Mouse (Mus musculus): Measurements from ENCODE around the gene Maco1. TPM values are rescaled to one million over a fixed set of nuclear protein-coding genes. Genes with fewer than 3 reads are reported as not detected.

The Maco1 gene
- polyA plus RNA-seq, 1 experiment = not detected

DNA sequence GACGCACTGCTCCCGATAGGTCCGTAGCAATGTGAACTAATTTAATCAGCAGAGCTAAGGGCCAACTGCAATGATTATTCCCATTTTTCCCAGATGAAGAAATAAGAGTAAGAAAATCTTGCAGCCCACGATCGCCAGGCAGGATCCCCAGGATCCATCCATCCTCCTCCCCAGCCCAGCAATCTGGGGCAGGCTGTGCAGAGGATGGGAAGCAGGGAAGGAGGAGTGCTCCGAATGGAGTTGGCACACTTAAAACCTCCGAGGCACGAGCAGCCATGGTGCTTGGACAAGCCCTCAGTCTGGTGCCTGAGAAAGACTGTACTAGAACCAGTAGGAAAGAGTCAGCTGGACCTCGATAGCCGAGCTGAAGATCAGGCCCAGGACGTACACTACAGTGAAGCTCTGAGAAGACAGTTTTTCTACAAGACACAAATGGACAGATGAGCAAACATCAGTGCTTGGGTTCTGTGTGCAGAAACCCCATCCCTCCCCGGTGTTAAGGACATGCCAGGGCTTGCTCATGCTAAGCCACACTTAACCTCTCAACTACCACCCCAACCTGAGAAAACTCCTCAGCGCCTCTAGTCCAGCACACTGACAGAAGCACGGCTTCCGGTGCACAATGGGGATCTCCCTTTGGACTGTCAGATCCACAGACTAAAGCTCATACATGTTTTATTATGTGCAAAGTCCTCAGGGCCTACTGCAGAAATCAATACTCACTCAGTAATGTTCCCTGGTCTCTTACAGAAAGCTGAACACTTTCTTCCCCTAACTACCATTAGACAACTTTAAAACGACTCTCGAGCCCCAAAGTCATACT lies 39.5 kb downstream of the Maco1 start:
- 46% methylated on average over 17 of the region's 17 CpGs for WGBS
- Histone ChIP-seq H3K27ac (ENCODE audit: insufficient read depth, low read depth, low read length) (peak overlapping the region; percentile 79), H3K4me3 (ENCODE audit: insufficient read depth, low read depth, low read length) (no peak overlapping the region), H3K4me1 (ENCODE audit: control insufficient read depth, insufficient read depth, low read length) (peaks cover 24% of the 10 kb centered on the region)
- TF ChIP-seq CTCF (IDR thresholded peaks at IDR 0.05; ENCODE audit: insufficient read depth, low read depth, low read length) (no peak), POLR2A (IDR thresholded peaks at IDR 0.05; ENCODE audit: insufficient read depth, low read depth, low read length) (no peak)

DNA sequence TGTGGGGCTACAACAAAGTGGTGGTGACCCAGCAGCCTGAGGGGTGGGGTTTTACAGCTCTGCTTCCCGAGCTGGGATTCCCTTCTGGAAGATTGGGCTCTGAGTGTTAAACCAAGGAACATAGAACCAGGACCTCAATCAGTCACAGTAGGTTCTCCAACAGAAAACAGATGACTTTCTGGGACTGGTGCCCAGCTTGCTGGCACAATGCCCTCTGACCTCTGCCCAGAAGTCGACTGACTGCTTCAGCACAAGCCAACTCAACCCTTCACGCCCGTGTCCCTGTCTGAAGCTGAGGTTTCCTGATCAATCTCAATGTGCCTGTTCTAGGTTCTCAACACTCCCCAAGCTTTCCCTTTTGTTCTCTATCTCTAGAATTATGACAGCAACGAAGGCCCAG lies 48.4 kb downstream of the Maco1 start:
- WGBS = 34% methylated on average over 5 of the region's 5 CpGs
- Histone ChIP-seq H3K27ac (ENCODE audit: insufficient read depth, low read depth, low read length) (peak overlapping the region; percentile 20), H3K4me3 (ENCODE audit: insufficient read depth, low read depth, low read length) (no peak overlapping the region), H3K4me1 (ENCODE audit: control insufficient read depth, insufficient read depth, low read length) (peaks cover 34% of the 10 kb centered on the region)
- TF ChIP-seq CTCF (IDR thresholded peaks at IDR 0.05; ENCODE audit: insufficient read depth, low read depth, low read length) = no peak
- TF ChIP-seq POLR2A (IDR thresholded peaks at IDR 0.05; ENCODE audit: insufficient read depth, low read depth, low read length) = no peak

DNA sequence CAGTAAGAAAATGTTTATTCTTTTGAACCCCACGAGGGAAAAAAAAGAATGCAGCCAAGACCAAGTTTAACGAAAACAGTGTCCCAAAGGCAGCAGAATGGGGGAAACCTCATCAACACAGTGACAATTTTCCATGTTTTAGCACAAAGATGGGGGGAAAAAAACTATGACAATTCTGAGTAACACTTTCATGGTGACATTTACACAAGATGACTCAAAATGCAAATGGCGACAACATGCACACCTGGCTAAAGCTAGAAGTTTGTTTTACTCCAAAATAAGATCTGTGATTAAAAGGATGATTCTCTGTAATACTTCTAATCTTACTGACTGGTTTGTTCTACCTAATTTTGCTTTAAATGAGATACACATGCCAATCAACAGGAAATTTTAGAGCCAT lies 50.4 kb downstream of the Maco1 start:
- Histone ChIP-seq H3K4me1 (ENCODE audit: control insufficient read depth, insufficient read depth, low read length) (peaks cover 37% of the 10 kb centered on the region), H3K4me3 (ENCODE audit: insufficient read depth, low read depth, low read length) (no peak overlapping the region), H3K27ac (ENCODE audit: insufficient read depth, low read depth, low read length) (no peak overlapping the region)
- TF ChIP-seq POLR2A (IDR thresholded peaks at IDR 0.05; ENCODE audit: insufficient read depth, low read depth, low read length) (no peak), CTCF (IDR thresholded peaks at IDR 0.05; ENCODE audit: insufficient read depth, low read depth, low read length) (no peak)
- 80% methylated on average over 3 of the region's 3 CpGs for WGBS

GRCm38 (mm10) chr4:134802155-134802554 lies 51.0 kb downstream of the Maco1 start:
- TF ChIP-seq POLR2A (IDR thresholded peaks at IDR 0.05; ENCODE audit: insufficient read depth, low read depth, low read length) (no peak), CTCF (IDR thresholded peaks at IDR 0.05; ENCODE audit: insufficient read depth, low read depth, low read length) (no peak)
- peaks cover 37% of the 10 kb centered on the region for H3K4me1 ChIP-seq (ENCODE audit: control insufficient read depth, insufficient read depth, low read length)
- no peak overlapping the region for H3K4me3 ChIP-seq (ENCODE audit: insufficient read depth, low read depth, low read length)
- WGBS = 58% methylated on average over 10 of the region's 10 CpGs
- H3K27ac ChIP-seq (ENCODE audit: insufficient read depth, low read depth, low read length) = no peak overlapping the region

GRCm38 (mm10) chr4:134800693-134801092 lies 52.5 kb downstream of the Maco1 start:
- no peak overlapping the region for H3K27ac ChIP-seq (ENCODE audit: insufficient read depth, low read depth, low read length)
- no peak overlapping the region for H3K4me3 ChIP-seq (ENCODE audit: insufficient read depth, low read depth, low read length)
- WGBS = 76% methylated on average over 10 of the region's 10 CpGs
- peaks cover 37% of the 10 kb centered on the region for H3K4me1 ChIP-seq (ENCODE audit: control insufficient read depth, insufficient read depth, low read length)
- no peak for TF ChIP-seq CTCF (IDR thresholded peaks at IDR 0.05; ENCODE audit: insufficient read depth, low read depth, low read length)
- TF ChIP-seq POLR2A (IDR thresholded peaks at IDR 0.05; ENCODE audit: insufficient read depth, low read depth, low read length) = 0 out of 2 replicates have a peak, but pooled peaks have one; percentile 14

DNA sequence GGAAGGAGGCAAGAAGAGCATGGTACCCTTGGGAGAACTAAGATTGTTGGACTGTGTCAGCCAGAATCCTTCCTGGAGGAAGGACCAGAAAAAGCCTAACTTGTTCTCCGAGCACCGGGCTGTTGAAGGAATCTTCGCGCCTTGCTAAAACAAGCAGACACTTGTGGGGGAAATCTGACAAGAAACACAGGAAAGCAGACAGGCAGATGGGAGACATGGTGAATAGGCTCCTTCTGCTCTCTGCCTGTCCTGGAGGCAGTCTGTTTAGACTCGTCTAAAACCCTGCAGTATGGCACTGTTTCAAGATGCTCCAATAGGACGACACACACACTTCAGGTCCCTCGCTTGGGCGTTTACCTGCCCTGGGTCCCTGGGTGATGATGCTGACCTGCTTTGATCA lies 53.0 kb downstream of the Maco1 start:
- Histone ChIP-seq H3K4me1 (ENCODE audit: control insufficient read depth, insufficient read depth, low read length) (peaks cover 31% of the 10 kb centered on the region), H3K27ac (ENCODE audit: insufficient read depth, low read depth, low read length) (no peak overlapping the region), H3K4me3 (ENCODE audit: insufficient read depth, low read depth, low read length) (no peak overlapping the region)
- WGBS = 69% methylated on average over 8 of the region's 8 CpGs
- TF ChIP-seq CTCF (IDR thresholded peaks at IDR 0.05; ENCODE audit: insufficient read depth, low read depth, low read length) (no peak), POLR2A (IDR thresholded peaks at IDR 0.05; ENCODE audit: insufficient read depth, low read depth, low read length) (no peak)

- H3K4me3 ChIP-seq (ENCODE audit: insufficient read depth, low read depth, low read length) = no peak overlapping the region
- no peak overlapping the region for H3K27ac ChIP-seq (ENCODE audit: insufficient read depth, low read depth, low read length)
- peaks cover 22% of the 10 kb centered on the region for H3K4me1 ChIP-seq (ENCODE audit: control insufficient read depth, insufficient read depth, low read length)
- TF ChIP-seq CTCF (IDR thresholded peaks at IDR 0.05; ENCODE audit: insufficient read depth, low read depth, low read length) (peak; percentile 95), POLR2A (IDR thresholded peaks at IDR 0.05; ENCODE audit: insufficient read depth, low read depth, low read length) (no peak)
- WGBS = 7% methylated on average over 4 of the region's 4 CpGs
Measured at GRCm38 (mm10) chr4:134799272-134799671, 53.9 kb downstream of the Maco1 start.

- Histone ChIP-seq H3K27ac (ENCODE audit: insufficient read depth, low read depth, low read length) (no peak overlapping the region), H3K4me3 (ENCODE audit: insufficient read depth, low read depth, low read length) (no peak overlapping the region), H3K4me1 (ENCODE audit: control insufficient read depth, insufficient read depth, low read length) (peaks cover 20% of the 10 kb centered on the region)
- TF ChIP-seq POLR2A (IDR thresholded peaks at IDR 0.05; ENCODE audit: insufficient read depth, low read depth, low read length) (no peak), CTCF (IDR thresholded peaks at IDR 0.05; ENCODE audit: insufficient read depth, low read depth, low read length) (no peak)
- WGBS = 50% methylated on average over 3 of the region's 3 CpGs
Measured at GRCm38 (mm10) chr4:134798861-134799260, 54.3 kb downstream of the Maco1 start.

DNA sequence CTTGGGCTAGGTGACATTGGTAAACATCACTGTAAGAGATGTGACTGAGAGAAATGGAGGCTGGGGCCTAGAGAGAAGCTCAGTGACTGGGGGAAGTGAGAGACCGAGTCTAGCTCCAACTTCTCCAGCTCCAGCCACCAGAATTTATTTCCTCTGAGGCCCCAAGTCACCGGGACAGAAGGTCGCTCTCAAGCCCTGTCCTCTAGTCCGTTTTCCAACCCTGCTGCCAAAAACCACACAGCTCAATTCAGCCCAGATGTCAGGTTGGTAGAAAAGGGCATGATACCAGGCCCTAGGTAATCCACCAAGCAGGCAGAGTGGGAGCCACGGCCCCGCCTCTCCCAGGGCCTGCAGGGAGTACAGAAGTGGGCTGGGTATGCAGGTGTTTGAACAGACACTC lies 55.5 kb downstream of the Maco1 start:
- Histone ChIP-seq H3K4me3 (ENCODE audit: insufficient read depth, low read depth, low read length) (no peak overlapping the region), H3K4me1 (ENCODE audit: control insufficient read depth, insufficient read depth, low read length) (peaks cover 13% of the 10 kb centered on the region), H3K27ac (ENCODE audit: insufficient read depth, low read depth, low read length) (no peak overlapping the region)
- no peak for TF ChIP-seq POLR2A (IDR thresholded peaks at IDR 0.05; ENCODE audit: insufficient read depth, low read depth, low read length)
- no peak for TF ChIP-seq CTCF (IDR thresholded peaks at IDR 0.05; ENCODE audit: insufficient read depth, low read depth, low read length)
- 82% methylated on average over 6 of the region's 6 CpGs for WGBS

All from olfactory bulb, adult 2 months (tissue).